Mouse (Mus musculus) layer of hippocampus, adult 9-10 months (tissue): ENCODE measurements around the gene Mical2.
A peak's percentile ranks its signal among the peaks of the same experiment; 100 is the strongest.

Source experiments
- DNase-seq: peaks from one replicate; pipeline ENCODE4 v3.0.0; 2022; ENCODE audit warnings: low spot score

Gene Mical2

GRCm38 (mm10) chr7:112365864-112366263 is 140.2 kb downstream of the Mical2 start:
- DNase-seq: no peak

- DNase-seq: peak; percentile 76
These were observed 143.4 kb downstream of the Mical2 start for GRCm38 (mm10) chr7:112369046-112369445.

GRCm38 (mm10) chr7:112369977-112370376 is 144.3 kb downstream of the Mical2 start:
- no peak for DNase-seq

- DNase-seq: no peak
These were observed 145.7 kb downstream of the Mical2 start for GRCm38 (mm10) chr7:112371387-112371786.

GRCm38 (mm10) chr7:112374035-112374434 is 148.4 kb downstream of the Mical2 start:
- DNase-seq: no peak

GRCm38 (mm10) chr7:112375062-112375461 is 149.4 kb downstream of the Mical2 start:
- no peak for DNase-seq

- no peak for DNase-seq
These were observed 150.2 kb downstream of the Mical2 start for GRCm38 (mm10) chr7:112375900-112376299.

- DNase-seq: no peak
These were observed 151.0 kb downstream of the Mical2 start for GRCm38 (mm10) chr7:112376611-112377010.

GRCm38 (mm10) chr7:112377314-112377713 is 151.7 kb downstream of the Mical2 start:
- DNase-seq: peak; percentile 32

GRCm38 (mm10) chr7:112378056-112378455 is 152.4 kb downstream of the Mical2 start:
- DNase-seq: no peak

GRCm38 (mm10) chr7:112378476-112378875 is 152.8 kb downstream of the Mical2 start:
- no peak for DNase-seq

- no peak for DNase-seq
These were observed 160.9 kb downstream of the Mical2 start for GRCm38 (mm10) chr7:112386521-112386920.

GRCm38 (mm10) chr7:112387876-112388275 is 162.2 kb downstream of the Mical2 start:
- DNase-seq: no peak

GRCm38 (mm10) chr7:112388363-112388875 is 162.8 kb downstream of the Mical2 start:
- no peak for DNase-seq

GRCm38 (mm10) chr7:112389611-112390251 is 164.1 kb downstream of the Mical2 start:
- DNase-seq: no peak

GRCm38 (mm10) chr7:112390252-112390936 is 164.7 kb downstream of the Mical2 start:
- DNase-seq: no peak

GRCm38 (mm10) chr7:112390937-112391605 is 165.4 kb downstream of the Mical2 start:
- DNase-seq: no peak

- no peak for DNase-seq
These were observed 172.1 kb downstream of the Mical2 start for GRCm38 (mm10) chr7:112397786-112398185.

- DNase-seq: no peak
These were observed 173.9 kb downstream of the Mical2 start for GRCm38 (mm10) chr7:112399425-112400170.

- DNase-seq: no peak
These were observed 174.5 kb downstream of the Mical2 start for GRCm38 (mm10) chr7:112400175-112400574.

- DNase-seq: no peak
These were observed 179.4 kb downstream of the Mical2 start for GRCm38 (mm10) chr7:112405061-112405460.

GRCm38 (mm10) chr7:112405578-112405977 is 179.9 kb downstream of the Mical2 start:
- DNase-seq: peak; percentile 30
